Mouse (Mus musculus) hindbrain, embryonic 13.5 days (tissue): Measurements from ENCODE around the gene Olfr1314. TPM values are rescaled to one million over a fixed set of nuclear protein-coding genes. Genes with fewer than 3 reads are reported as not detected.

Experiments
- ATAC-seq: fragments of 200-750 bp; cut with Nextera tagmentation; 2 replicates; pipeline ENCODE4 v1.8.0; 2017; ENCODE audit warnings: moderate TSS enrichment; ENCODE audit not compliant: low FRiP score
- H3K27ac ChIP-seq: fragments of 300-500 bp; sonication (generic); 2 replicates; pipeline ENCODE4 v1.5.1; 2015; ENCODE audit warnings: inconsistent platforms, mild to moderate bottlenecking, moderate library complexity
- H3K27me3 ChIP-seq: fragments of 300-500 bp; sonication (generic); 2 replicates; pipeline ENCODE4 v1.6.1; 2015; ENCODE audit warnings: mild to moderate bottlenecking, inconsistent platforms
- H3K36me3 ChIP-seq: fragments of 300-500 bp; sonication (generic); 2 replicates; pipeline ENCODE4 v1.6.1; 2015; ENCODE audit warnings: mild to moderate bottlenecking, inconsistent platforms
- H3K4me1 ChIP-seq: fragments of 300-500 bp; sonication (generic); replicated peaks from 2 replicates; pipeline ENCODE4 v1.6.1; 2015; ENCODE audit warnings: inconsistent platforms
- H3K4me2 ChIP-seq: fragments of 300-500 bp; sonication (generic); 2 replicates; pipeline ENCODE4 v1.6.1; 2015; ENCODE audit warnings: inconsistent platforms, mild to moderate bottlenecking, moderate library complexity
- H3K4me3 ChIP-seq: fragments of 300-500 bp; sonication (generic); 2 replicates; pipeline ENCODE4 v1.5.1; 2015; ENCODE audit warnings: mild to moderate bottlenecking, inconsistent platforms
- H3K9ac ChIP-seq: fragments of 300-500 bp; sonication (generic); 2 replicates; pipeline ENCODE4 v1.6.1; 2015; ENCODE audit warnings: mild to moderate bottlenecking, inconsistent platforms
- H3K9me3 ChIP-seq: fragments of 300-500 bp; sonication (generic); 2 replicates; pipeline ENCODE4 v1.6.1; 2016; ENCODE audit warnings: inconsistent platforms
- WGBS: fragments of 180-500 bp; shearing (Covaris S2); methylation state at CpG from one replicate; pipeline ENCODE4 v1.1.7; 2015; 5-methylcytosine and 5-hydroxymethylcytosine counted together
- polyA plus RNA-seq: library from polyadenylated mRNA; unstranded; fragments of >200 nt; fragmentation: Nextera tagmentation; extraction: Ambion mirVana; gene quantifications from 2 replicates; pipeline ENCODE4 v1.2.1, GENCODE M21; 2015

Olfr1314 gene
- polyA plus RNA-seq: not detected in 2 replicates

GRCm38 (mm10) chr2:112096681-112097080 is at the start of gene Olfr1314:
Olfr1314 (minus strand) TSS chr2:112096781.
- H3K4me2 ChIP-seq: no peak within 1 kb of the TSS
- H3K27ac ChIP-seq: no peak within 1 kb of the TSS
- ATAC-seq: no peak
- H3K27me3 ChIP-seq: no peaks in the 10 kb centered on the region
- H3K9me3 ChIP-seq: no peaks in the 10 kb centered on the region
- H3K4me1 ChIP-seq: no peaks in the 10 kb centered on the region
- H3K4me3 ChIP-seq: no peak within 1 kb of the TSS
- no peaks in the 10 kb centered on the region for H3K36me3 ChIP-seq
- H3K9ac ChIP-seq: no peak within 1 kb of the TSS

- H3K27me3 ChIP-seq: no peaks in the 10 kb centered on the region
- H3K27ac ChIP-seq: no peak within 1 kb of the TSS
- 91% methylated on average over 2 of the region's 2 CpGs for WGBS
- no peaks in the 10 kb centered on the region for H3K36me3 ChIP-seq
- H3K4me3 ChIP-seq: no peak within 1 kb of the TSS
- no peaks in the 10 kb centered on the region for H3K4me1 ChIP-seq
- ATAC-seq: no peak
- no peaks in the 10 kb centered on the region for H3K9me3 ChIP-seq
- H3K4me2 ChIP-seq: no peak within 1 kb of the TSS
- no peak within 1 kb of the TSS for H3K9ac ChIP-seq
These were observed 43.4 kb upstream of the Olfr1314 start, which contains the start of gene Olfr1317 for GRCm38 (mm10) chr2:112140029-112140428. Olfr1317 (plus strand) TSS chr2:112140329.

GRCm38 (mm10) chr2:112134877-112135276 is 38.3 kb upstream of the Olfr1314 start, which contains the start of gene Olfr1316:
Olfr1316 (minus strand) TSS chr2:112134977.
- H3K36me3 ChIP-seq: no peaks in the 10 kb centered on the region
- 87% methylated on average over 2 of the region's 2 CpGs for whole genome bisulfite sequencing
- no peaks in the 10 kb centered on the region for H3K9me3 ChIP-seq
- H3K27me3 ChIP-seq: no peaks in the 10 kb centered on the region
- H3K4me3 ChIP-seq: no peak within 1 kb of the TSS
- H3K4me2 ChIP-seq: no peak within 1 kb of the TSS
- no peak within 1 kb of the TSS for H3K27ac ChIP-seq
- ATAC-seq: no peak
- no peak within 1 kb of the TSS for H3K9ac ChIP-seq
- H3K4me1 ChIP-seq: no peaks in the 10 kb centered on the region

GRCm38 (mm10) chr2:112115340-112115739 is 18.8 kb upstream of the Olfr1314 start, which contains the start of gene Olfr1315-ps1:
Olfr1315-ps1 (minus strand) TSS chr2:112115440.
- no peak within 1 kb of the TSS for H3K27ac ChIP-seq
- no peaks in the 10 kb centered on the region for H3K27me3 ChIP-seq
- no peaks in the 10 kb centered on the region for H3K36me3 ChIP-seq
- no peak within 1 kb of the TSS for H3K9ac ChIP-seq
- no peak for ATAC-seq
- no peak within 1 kb of the TSS for H3K4me3 ChIP-seq
- no peaks in the 10 kb centered on the region for H3K9me3 ChIP-seq
- 81% methylated on average over 1 of the region's 1 CpGs for WGBS
- H3K4me2 ChIP-seq: no peak within 1 kb of the TSS
- no peaks in the 10 kb centered on the region for H3K4me1 ChIP-seq

GRCm38 (mm10) chr2:112077743-112078142 is 18.8 kb downstream of the Olfr1314 start, which contains the start of gene Olfr1313:
Olfr1313 (minus strand) TSS chr2:112077843.
- ATAC-seq: no peak
- Histone ChIP-seq H3K9me3 (0 out of 2 replicates have a peak, but pooled peaks cover 5% of the 10 kb centered on the region), H3K4me1 (no peaks in the 10 kb centered on the region), H3K9ac (no peak within 1 kb of the TSS), H3K36me3 (no peaks in the 10 kb centered on the region), H3K27me3 (no peaks in the 10 kb centered on the region), H3K4me3 (no peak within 1 kb of the TSS), H3K4me2 (no peak within 1 kb of the TSS), H3K27ac (no peak within 1 kb of the TSS)

- Histone ChIP-seq H3K9me3 (no peaks in the 10 kb centered on the region), H3K4me3 (no peak within 1 kb of the TSS), H3K4me1 (no peaks in the 10 kb centered on the region), H3K27ac (no peak within 1 kb of the TSS), H3K36me3 (no peaks in the 10 kb centered on the region), H3K4me2 (no peak within 1 kb of the TSS), H3K9ac (no peak within 1 kb of the TSS), H3K27me3 (no peaks in the 10 kb centered on the region)
- no peak for ATAC-seq
- 57% methylated on average over 1 of the region's 1 CpGs for WGBS
These were observed 46.4 kb downstream of the Olfr1314 start, which contains the start of gene Olfr1312 for GRCm38 (mm10) chr2:112050138-112050537. Olfr1312 (minus strand) TSS chr2:112050238.

Other genes with a start within 250 kb of the Olfr1314 start
- gene Olfr1305, start 219.6 kb downstream of the Olfr1314 start, polyA plus RNA-seq: not detected in 2 replicates
- gene Olfr1306, start 180.5 kb downstream of the Olfr1314 start, polyA plus RNA-seq: not detected in 2 replicates
- not detected in 2 replicates for gene Olfr1307, start 147.3 kb downstream of the Olfr1314 start, polyA plus RNA-seq
- gene Olfr1308, start 131.8 kb downstream of the Olfr1314 start, polyA plus RNA-seq: not detected in 2 replicates
- gene Olfr1309, start 106.5 kb downstream of the Olfr1314 start, polyA plus RNA-seq: not detected in 2 replicates
- not detected in 2 replicates for gene Olfr1310, start 84.1 kb downstream of the Olfr1314 start, polyA plus RNA-seq
- not detected in 2 replicates for gene Olfr1311, start 72.4 kb downstream of the Olfr1314 start, polyA plus RNA-seq
- gene Olfr1312, start 46.5 kb downstream of the Olfr1314 start, polyA plus RNA-seq: not detected in 2 replicates
- not detected in 2 replicates for gene Olfr1313, start 18.9 kb downstream of the Olfr1314 start, polyA plus RNA-seq
- gene Olfr1315-ps1, start 18.7 kb upstream of the Olfr1314 start, polyA plus RNA-seq: not detected in 2 replicates
- not detected in 2 replicates for gene Olfr1316, start 38.2 kb upstream of the Olfr1314 start, polyA plus RNA-seq
- not detected in 2 replicates for gene Olfr1317, start 43.5 kb upstream of the Olfr1314 start, polyA plus RNA-seq
- not detected in 2 replicates for gene Olfr1318, start 57.4 kb upstream of the Olfr1314 start, polyA plus RNA-seq
- 14.9 and 15.5 TPM in 2 replicates for gene Lpcat4, start 142.7 kb upstream of the Olfr1314 start, polyA plus RNA-seq
- 0.05 TPM in 1 of 2 replicates, not detected in the other for gene Nutm1, start 162.5 kb upstream of the Olfr1314 start, polyA plus RNA-seq
- gene Nop10, start 165.1 kb upstream of the Olfr1314 start, polyA plus RNA-seq: 154 and 160 TPM in 2 replicates
- 16.5 and 17.2 TPM in 2 replicates for gene Slc12a6, start 169.0 kb upstream of the Olfr1314 start, polyA plus RNA-seq
- gene Gm21985, start 169.5 kb upstream of the Olfr1314 start, polyA plus RNA-seq: not detected in 2 replicates